Mouse (Mus musculus) intestine, embryonic 14.5 days (tissue): Measurements from ENCODE around the gene Zfp867. TPM values are rescaled to one million over a fixed set of nuclear protein-coding genes. Genes with fewer than 3 reads are reported as not detected.

Experiments
- ATAC-seq: fragments of 200-750 bp; cut with Nextera tagmentation; replicated peaks from 2 replicates; pipeline ENCODE4 v1.8.0; 2017; ENCODE audit warnings: low read depth, moderate number of reproducible peaks, moderate TSS enrichment, moderate library complexity; ENCODE audit not compliant: low FRiP score, low TSS enrichment
- DNase-seq: peaks from one replicate; pipeline ENCODE4 v3.0.0-alpha.2; 2018; ENCODE audit warnings: low spot score
- H3K27ac ChIP-seq: fragments of 300-500 bp; sonication (generic); 2 replicates; pipeline ENCODE4 v1.5.1; 2014; ENCODE audit warnings: low read depth, mild to moderate bottlenecking, control low read depth
- H3K27me3 ChIP-seq: fragments of 300-500 bp; sonication (generic); replicated peaks from 2 replicates; pipeline ENCODE4 v1.6.1; 2014; ENCODE audit warnings: low read length, control low read depth; ENCODE audit not compliant: control insufficient read depth, insufficient read depth
- H3K36me3 ChIP-seq: fragments of 300-500 bp; sonication (generic); 2 replicates; pipeline ENCODE4 v1.6.1; 2014; ENCODE audit warnings: low read length, control low read depth; ENCODE audit not compliant: control insufficient read depth, insufficient read depth
- H3K4me1 ChIP-seq: fragments of 300-500 bp; sonication (generic); replicated peaks from 2 replicates; pipeline ENCODE4 v1.6.1; 2014; ENCODE audit warnings: low read length, control low read depth, mixed read lengths; ENCODE audit not compliant: control insufficient read depth, insufficient read depth
- H3K4me2 ChIP-seq: fragments of 300-500 bp; sonication (generic); 2 replicates; pipeline ENCODE4 v1.6.1; 2014; ENCODE audit warnings: low read length
- H3K4me3 ChIP-seq: fragments of 300-500 bp; sonication (generic); 2 replicates; pipeline ENCODE4 v1.5.1; 2014; ENCODE audit warnings: low read depth, low read length, control low read depth, mixed read lengths
- H3K9ac ChIP-seq: fragments of 300-500 bp; sonication (generic); 2 replicates; pipeline ENCODE4 v1.6.1; 2014; ENCODE audit warnings: mild to moderate bottlenecking, low read length
- H3K9me3 ChIP-seq: fragments of 300-500 bp; sonication (generic); 2 replicates; pipeline ENCODE4 v1.6.1; 2016; ENCODE audit warnings: low read length, control low read depth; ENCODE audit not compliant: control insufficient read depth
- WGBS: fragments of 180-500 bp; shearing (Covaris S2); extraction: QIAGEN DNeasy Blood & Tissue Kit; methylation state at CpG from one replicate; pipeline ENCODE4 v1.1.7; 2014; 5-methylcytosine and 5-hydroxymethylcytosine counted together
- polyA plus RNA-seq: library from polyadenylated mRNA; unstranded; fragments of >200 nt; fragmentation: Nextera tagmentation; extraction: Ambion mirVana; gene quantifications from 2 replicates; pipeline ENCODE4 v1.2.1, GENCODE M21; 2014

The Zfp867 gene
- polyA plus RNA-seq, 1 experiment from 2014 or later = 7.4 TPM

GRCm38 (mm10) chr11:59483212-59483611 is 10.9 kb upstream of the Zfp867 start:
- no peak overlapping the region for H3K4me3 ChIP-seq
- peaks cover 34% of the 10 kb centered on the region for H3K36me3 ChIP-seq
- DNase-seq = peak; percentile 66
- H3K4me2 ChIP-seq = no peak overlapping the region
- H3K27me3 ChIP-seq = no peaks in the 10 kb centered on the region
- H3K4me1 ChIP-seq = no peaks in the 10 kb centered on the region
- no peak for ATAC-seq
- no peaks in the 10 kb centered on the region for H3K9me3 ChIP-seq
- 8% methylated on average over 2 of the region's 2 CpGs for WGBS
- no peak overlapping the region for H3K9ac ChIP-seq
- no peak overlapping the region for H3K27ac ChIP-seq

DNA sequence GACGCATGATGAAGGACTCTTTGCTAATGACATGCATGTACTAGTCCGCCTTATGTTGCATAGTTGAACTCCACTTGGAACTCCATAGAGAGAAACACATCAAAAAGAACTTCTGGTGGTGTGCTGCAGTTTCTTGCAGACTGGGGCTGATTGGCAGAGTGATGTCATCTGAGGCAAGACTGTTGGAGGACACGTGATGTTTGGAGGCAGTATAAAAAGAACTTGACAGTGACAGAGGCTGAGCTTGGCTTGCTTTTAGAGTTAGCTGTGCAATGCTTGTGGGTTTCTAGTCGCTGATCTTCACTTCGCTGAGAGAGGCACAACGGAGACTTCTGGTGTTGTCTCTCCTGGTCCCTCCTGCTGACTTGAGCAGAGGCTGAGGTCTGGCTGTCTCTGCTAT is 5.0 kb upstream of the Zfp867 start:
- H3K36me3 ChIP-seq = no peaks in the 10 kb centered on the region
- H3K4me3 ChIP-seq = no peak overlapping the region
- H3K9ac ChIP-seq = no peak overlapping the region
- whole genome bisulfite sequencing = 69% methylated on average over 6 of the region's 6 CpGs
- no peak overlapping the region for H3K4me2 ChIP-seq
- no peaks in the 10 kb centered on the region for H3K27me3 ChIP-seq
- ATAC-seq (no peak), DNase-seq (no peak)
- no peaks in the 10 kb centered on the region for H3K4me1 ChIP-seq
- no peaks in the 10 kb centered on the region for H3K9me3 ChIP-seq
- H3K27ac ChIP-seq = no peak overlapping the region

GRCm38 (mm10) chr11:59471413-59472325 is 605 bp downstream of the Zfp867 start:
- ATAC-seq (peak; percentile 75), DNase-seq (no peak)
- Histone ChIP-seq H3K4me1 (peaks cover 6% of the 10 kb centered on the region), H3K9me3 (no peaks in the 10 kb centered on the region), H3K36me3 (no peaks in the 10 kb centered on the region), H3K4me2 (peak overlapping the region; percentile 85), H3K4me3 (peak overlapping the region; percentile 90), H3K27me3 (no peaks in the 10 kb centered on the region), H3K27ac (peak overlapping the region; percentile 77), H3K9ac (peak overlapping the region; percentile 92)
- WGBS = 5% methylated on average over 37 of the region's 37 CpGs

GRCm38 (mm10) chr11:59460459-59460858 is 11.8 kb downstream of the Zfp867 start:
- no peak for ATAC-seq
- peaks cover 17% of the 10 kb centered on the region for H3K9me3 ChIP-seq
- H3K4me2 ChIP-seq = no peak overlapping the region
- no peak for DNase-seq
- H3K27me3 ChIP-seq = no peaks in the 10 kb centered on the region
- H3K27ac ChIP-seq = no peak overlapping the region
- peaks cover 59% of the 10 kb centered on the region for H3K36me3 ChIP-seq
- H3K9ac ChIP-seq = no peak overlapping the region
- 95% methylated on average over 2 of the region's 2 CpGs for WGBS
- peaks cover 10% of the 10 kb centered on the region; the same call in 1 of the 2 replicates for H3K4me1 ChIP-seq
- no peak overlapping the region for H3K4me3 ChIP-seq

GRCm38 (mm10) chr11:59458973-59459372 is 13.3 kb downstream of the Zfp867 start:
- Histone ChIP-seq H3K27me3 (no peaks in the 10 kb centered on the region), H3K9ac (no peak overlapping the region), H3K36me3 (peaks cover 66% of the 10 kb centered on the region), H3K9me3 (peaks cover 8% of the 10 kb centered on the region), H3K4me1 (peaks cover 10% of the 10 kb centered on the region; the same call in 1 of the 2 replicates), H3K4me2 (no peak overlapping the region), H3K4me3 (no peak overlapping the region), H3K27ac (no peak overlapping the region)
- ATAC-seq (peak; percentile 62), DNase-seq (peak; percentile 66)
- 13% methylated on average over 5 of the region's 5 CpGs for WGBS

DNA sequence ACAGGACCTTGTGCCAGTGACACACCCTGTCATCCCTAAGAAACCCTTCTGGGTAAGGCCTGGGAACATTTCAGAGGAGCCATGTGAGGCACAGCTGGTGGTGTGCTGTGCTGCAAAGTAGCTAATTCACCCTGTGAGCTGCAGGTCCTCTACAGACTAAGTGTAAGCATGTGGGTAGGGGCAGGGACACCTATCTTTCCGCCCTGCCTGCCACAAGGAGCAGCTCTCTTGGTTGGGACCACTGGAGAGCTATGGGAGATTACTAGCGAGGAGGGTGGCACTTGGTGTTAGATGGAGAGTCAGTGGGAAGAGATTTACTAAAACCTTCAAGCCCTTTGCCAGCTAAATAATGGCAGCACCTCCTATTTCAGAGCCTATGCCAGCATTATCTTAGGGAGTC is 15.4 kb downstream of the Zfp867 start:
- no peak overlapping the region for H3K27ac ChIP-seq
- H3K4me3 ChIP-seq = no peak overlapping the region
- no peak overlapping the region for H3K4me2 ChIP-seq
- WGBS = 95% methylated on average over 2 of the region's 2 CpGs
- no peak for DNase-seq
- no peak overlapping the region for H3K9ac ChIP-seq
- peaks cover 10% of the 10 kb centered on the region; the same call in 1 of the 2 replicates for H3K4me1 ChIP-seq
- no peaks in the 10 kb centered on the region for H3K9me3 ChIP-seq
- H3K27me3 ChIP-seq = no peaks in the 10 kb centered on the region
- peaks cover 63% of the 10 kb centered on the region for H3K36me3 ChIP-seq
- ATAC-seq = no peak

DNA sequence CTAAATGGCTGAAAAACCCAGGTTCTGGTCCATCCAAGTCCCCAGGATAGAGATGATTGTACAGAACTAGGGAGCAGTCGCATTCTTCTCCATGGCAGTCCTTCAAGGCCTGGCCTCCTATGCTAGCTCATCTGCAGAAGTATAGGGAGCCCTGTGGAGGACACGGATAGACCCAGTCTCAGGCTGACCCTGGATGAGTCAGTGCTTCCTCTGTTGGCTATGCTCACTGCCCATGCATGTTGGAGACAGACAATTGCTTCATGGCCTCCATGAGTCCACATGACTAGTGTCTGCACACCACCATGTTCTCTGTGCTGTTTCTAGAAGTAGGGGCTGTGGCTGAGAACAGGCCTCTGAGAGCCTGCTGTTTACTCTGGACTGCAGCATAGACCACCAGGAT is 15.9 kb downstream of the Zfp867 start:
- no peak for DNase-seq
- Histone ChIP-seq H3K4me1 (peaks cover 10% of the 10 kb centered on the region; the same call in 1 of the 2 replicates), H3K27me3 (no peaks in the 10 kb centered on the region), H3K9ac (no peak overlapping the region), H3K4me2 (no peak overlapping the region), H3K27ac (no peak overlapping the region), H3K36me3 (peaks cover 67% of the 10 kb centered on the region), H3K9me3 (no peaks in the 10 kb centered on the region), H3K4me3 (no peak overlapping the region)
- 92% methylated on average over 2 of the region's 2 CpGs for WGBS
- no peak for ATAC-seq

GRCm38 (mm10) chr11:59451086-59451485 is 21.2 kb downstream of the Zfp867 start, which contains the start of gene Snap47:
Gene Snap47, minus strand, starts transcription at chr11:59451186.
- ATAC-seq (no peak), DNase-seq (no peak)
- Histone ChIP-seq H3K9me3 (no peaks in the 10 kb centered on the region), H3K4me2 (peak within 1 kb of the TSS; percentile 95), H3K27me3 (no peaks in the 10 kb centered on the region), H3K27ac (peak within 1 kb of the TSS; percentile 77; the same call in 1 of the 2 replicates), H3K36me3 (peaks cover 46% of the 10 kb centered on the region), H3K9ac (peak within 1 kb of the TSS; percentile 75), H3K4me1 (peaks cover 16% of the 10 kb centered on the region), H3K4me3 (peak within 1 kb of the TSS; percentile 87)
- WGBS = 82% methylated on average over 4 of the region's 4 CpGs
